In the genomic region with DNA sequence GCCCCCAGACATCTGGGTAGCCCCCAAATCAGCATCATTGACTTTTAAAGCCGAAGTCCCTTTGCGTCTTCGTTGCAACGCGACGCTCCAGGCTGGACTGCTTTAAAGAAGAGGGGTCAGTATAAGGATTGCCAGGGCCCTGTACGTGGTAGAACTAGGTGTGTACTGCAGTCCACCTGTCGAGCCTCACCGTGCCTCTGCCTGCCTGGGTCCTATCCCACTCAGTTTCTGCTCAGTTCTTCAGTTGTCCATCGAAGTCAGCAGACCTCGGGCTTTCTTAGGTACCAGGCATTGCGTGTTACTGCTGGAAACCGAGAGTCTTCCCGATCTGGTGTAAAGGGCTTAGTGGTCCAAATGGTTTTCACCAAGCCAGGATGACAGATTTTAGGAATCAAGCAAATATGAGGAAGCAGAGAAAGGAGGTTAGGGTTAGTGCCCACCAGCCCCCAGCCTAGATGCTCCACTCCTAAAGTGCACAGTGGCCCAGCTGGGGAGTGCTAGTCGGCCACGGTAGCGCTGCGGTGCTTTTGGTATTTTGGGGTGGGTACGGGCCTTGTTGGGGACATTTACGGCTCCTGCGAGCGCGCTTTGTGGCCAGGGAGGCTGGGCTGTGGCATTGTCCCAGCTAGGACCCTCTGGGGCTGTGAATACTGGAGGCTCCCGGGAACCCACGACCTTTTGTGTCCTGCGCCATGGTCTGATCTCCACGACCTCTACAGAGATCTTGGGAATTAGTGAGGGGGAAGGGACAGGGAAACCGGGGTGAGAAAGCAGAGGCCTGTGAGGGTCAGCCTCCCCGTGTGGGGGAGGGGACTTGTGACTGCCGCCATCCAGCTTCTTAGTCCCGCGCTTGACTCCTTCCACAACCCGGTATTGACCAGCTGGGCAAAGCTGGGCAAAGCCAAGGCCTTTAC, we compare ENCODE assay signal across 11 mouse cellular contexts.
DNase-seq lines count a peak whose midpoint lies in the region; ATAC-seq lines count a peak whose summit lies in the region.
"Had no signal": no experiment of that assay in that cellular context is flagged by ENCODE, and none has a peak within 500 bp of the region (broad histone marks: within the 10 kb centered on the region; RNA-seq: fewer than 3 reads in every experiment).

No protein-coding gene starts in this region.

- H3K4me1 ChIP-seq in heart, embryonic 12.5 days (replicated peaks) = peaks cover 41% of the 10 kb centered on the region
- peaks cover 31% of the 10 kb centered on the region for H3K4me1 ChIP-seq in embryonic facial prominence, embryonic 12.5 days
- peaks cover 41% of the 10 kb centered on the region for H3K4me1 ChIP-seq in hindbrain, embryonic 16.5 days (ENCODE audit: control insufficient read depth, insufficient read depth, low read depth, low read length)

- H3K4me3 ChIP-seq in heart, embryonic 12.5 days = no peak overlapping the region
- peak overlapping the region; percentile 65 for H3K4me3 ChIP-seq in embryonic facial prominence, embryonic 12.5 days
- peak overlapping the region; percentile 71 for H3K4me3 ChIP-seq in hindbrain, embryonic 16.5 days (ENCODE audit: low read length)

- intact Hi-C loops in heart, postnatal 36 days (cut with DNase I) = no loop called here

- WGBS in heart, embryonic 12.5 days = 4% methylated on average over 33 of the region's 33 CpGs
- WGBS in embryonic facial prominence, embryonic 12.5 days = 2% methylated on average over 33 of the region's 33 CpGs
- WGBS in hindbrain, embryonic 16.5 days = 5% methylated on average over 33 of the region's 33 CpGs

- no peak for DNase-seq in heart, postnatal 36 days
- DNase-seq in neural tube, embryonic 10.5 days (ENCODE audit: extremely low spot score, low spot score) = peak; percentile 77
- DNase-seq in kidney, postnatal 10 days = no peak
- DNase-seq in ovary, postnatal 14 days (ENCODE audit: low spot score) = no peak
- no peak for DNase-seq in frontal cortex, postnatal 10 days (ENCODE audit: low spot score in 2 of 2)
- DNase-seq: cerebellum, adult 11 months; gastrocnemius, postnatal 10 days; kidney, adult 2 months had no signal

- no peak for ATAC-seq in heart, embryonic 12.5 days (ENCODE audit: insufficient number of reproducible peaks, low FRiP score)
- no peak for ATAC-seq in embryonic facial prominence, embryonic 12.5 days (ENCODE audit: insufficient number of reproducible peaks, insufficient read depth, low FRiP score, low TSS enrichment)
- no peak for ATAC-seq in hindbrain, embryonic 16.5 days

- no peak overlapping the region for H3K9ac ChIP-seq in heart, embryonic 12.5 days
- H3K9ac ChIP-seq in embryonic facial prominence, embryonic 12.5 days = peak overlapping the region; percentile 30; the same call in 1 of the 2 replicates
- peak overlapping the region; percentile 83 for H3K9ac ChIP-seq in hindbrain, embryonic 16.5 days (ENCODE audit: low read depth, low read length)

- H3K27ac ChIP-seq in heart, embryonic 12.5 days (ENCODE audit: poor library complexity, severe bottlenecking) = no peak overlapping the region
- peak overlapping the region; percentile 60 for H3K27ac ChIP-seq in embryonic facial prominence, embryonic 12.5 days
- peak overlapping the region; percentile 67 for H3K27ac ChIP-seq in hindbrain, embryonic 16.5 days (ENCODE audit: low read depth, low read length)

- peaks cover 96% of the 10 kb centered on the region for H3K27me3 ChIP-seq in heart, embryonic 12.5 days (replicated peaks)
- H3K27me3 ChIP-seq in embryonic facial prominence, embryonic 12.5 days = peaks cover 93% of the 10 kb centered on the region
- H3K27me3 ChIP-seq in hindbrain, embryonic 16.5 days (replicated peaks; ENCODE audit: control insufficient read depth, insufficient read depth, low read length) = peaks cover 19% of the 10 kb centered on the region

- no peaks in the 10 kb centered on the region for H3K9me3 ChIP-seq in heart, embryonic 12.5 days (replicated peaks)
- H3K9me3 ChIP-seq in embryonic facial prominence, embryonic 12.5 days = no peaks in the 10 kb centered on the region
- no peaks in the 10 kb centered on the region for H3K9me3 ChIP-seq in hindbrain, embryonic 16.5 days (ENCODE audit: control insufficient read depth, low read length)

- H3K4me2 ChIP-seq in heart, embryonic 12.5 days = peak overlapping the region; percentile 92; the same call in 1 of the 2 replicates
- peak overlapping the region; percentile 94 for H3K4me2 ChIP-seq in embryonic facial prominence, embryonic 12.5 days (replicated peaks)
- H3K4me2 ChIP-seq in hindbrain, embryonic 16.5 days (ENCODE audit: low read length) = peak overlapping the region; percentile 73

- H3K36me3 ChIP-seq in heart, embryonic 12.5 days = no peaks in the 10 kb centered on the region
- no peaks in the 10 kb centered on the region for H3K36me3 ChIP-seq in embryonic facial prominence, embryonic 12.5 days
- H3K36me3 ChIP-seq in hindbrain, embryonic 16.5 days (ENCODE audit: control insufficient read depth, insufficient read depth, low read length) = no peaks in the 10 kb centered on the region
